Mouse (Mus musculus) left cerebral cortex, postnatal 14 days (tissue): ENCODE measurements at regions not wholly inside any gene's neighbourhood (a gene's known extent, or its start where the extent isn't known, plus 50 kb on each side); places are given as distances from the start of the nearest gene placed in this dataset.

Source experiments
- DNase-seq, 2 experiments: peaks; one replicate each; pipeline ENCODE4 v3.0.0; 2021 to 2022; ENCODE audit warnings: low spot score in 2 of 2, mixed read lengths in 1 of 2
- intact Hi-C: fragments of 180-260 bp; cut with DNase I; formaldehyde crosslinking; loops from one replicate; pipeline ENCODE4 v1.15.1; 2025

DNA sequence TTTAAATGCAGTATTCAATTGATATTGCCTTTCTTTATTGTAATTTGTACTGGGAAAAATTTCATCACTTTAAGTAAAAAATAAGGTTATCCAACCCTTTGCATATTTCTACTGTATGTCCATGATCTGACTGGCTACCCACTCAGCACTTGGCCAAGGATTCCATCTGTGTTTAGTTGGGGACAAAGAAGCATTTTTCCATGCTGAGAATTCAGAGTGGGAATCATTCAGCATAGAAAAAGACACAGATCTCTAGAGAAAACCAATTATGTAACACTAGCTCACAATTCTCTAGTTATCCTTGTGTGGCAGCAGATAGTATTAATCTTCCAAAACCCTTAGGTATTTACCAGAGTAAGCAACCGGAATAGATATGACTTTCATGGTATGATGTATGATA, 213.5 kb upstream of the Ctso start:
- intact Hi-C loops = no loop called here
- DNase-seq = no peak

DNA sequence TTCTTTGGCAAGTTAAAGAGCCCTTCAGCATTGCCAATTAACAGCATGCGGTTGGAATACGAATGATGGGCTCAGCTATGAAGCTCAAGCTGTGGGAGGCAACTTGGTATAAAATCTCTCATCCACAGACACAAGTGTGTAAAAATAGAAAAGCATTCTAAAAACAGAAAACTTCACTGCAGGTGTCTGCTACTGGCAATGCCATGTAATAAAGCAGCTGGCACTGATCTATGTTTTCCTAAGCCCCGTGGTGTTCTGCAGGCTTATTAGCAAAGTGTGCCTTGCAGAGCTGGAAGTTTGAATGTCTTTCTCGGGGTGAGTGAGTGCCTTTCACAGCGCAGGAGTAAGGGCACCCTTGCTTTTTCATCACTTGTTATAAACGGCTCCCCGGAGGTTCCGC, 196.9 kb upstream of the Ctso start:
- intact Hi-C loops = no loop called here
- DNase-seq = peak; percentile 25 to 62

DNA sequence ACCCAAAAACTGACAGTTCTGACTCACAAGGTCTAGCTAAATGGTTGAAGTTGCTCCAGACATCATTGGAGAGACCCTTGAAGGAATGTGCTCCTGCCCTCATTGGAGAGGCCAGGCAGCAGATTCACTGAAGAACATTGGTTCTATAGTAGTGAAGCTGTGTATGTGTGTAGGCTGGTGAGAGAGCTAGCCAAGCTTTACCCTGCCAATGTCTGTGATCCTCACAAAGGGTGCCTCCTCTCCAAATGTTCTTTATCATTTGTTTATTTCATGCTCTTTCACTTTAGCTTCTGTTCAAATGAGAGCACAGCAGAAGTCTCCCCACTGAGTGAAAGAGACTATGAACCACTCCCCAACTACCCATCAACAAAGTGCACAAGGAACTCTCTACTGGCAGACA, 195.6 kb upstream of the Ctso start:
- DNase-seq = no peak
- intact Hi-C loops = no loop called here

DNA sequence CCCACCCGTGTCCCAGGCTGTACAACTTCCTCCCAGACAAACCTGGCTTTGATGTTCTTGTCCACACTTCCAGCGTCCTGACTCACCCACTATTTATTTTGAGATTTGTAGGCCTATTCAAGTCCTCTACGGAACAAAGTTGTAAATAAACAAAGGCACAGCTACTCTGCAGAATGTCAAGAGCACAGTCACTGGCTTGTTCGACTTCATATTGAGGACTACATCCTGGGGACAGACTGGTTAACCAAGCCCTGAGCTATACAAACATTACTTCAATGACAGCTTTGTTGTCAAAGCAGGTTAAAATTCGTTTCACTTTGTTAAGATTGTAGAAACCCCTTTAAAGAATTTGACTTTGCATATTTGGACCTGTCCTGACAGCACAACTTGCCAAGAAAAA, 190.3 kb upstream of the Ctso start:
- no peak for DNase-seq
- intact Hi-C loops = no loop called here

DNA sequence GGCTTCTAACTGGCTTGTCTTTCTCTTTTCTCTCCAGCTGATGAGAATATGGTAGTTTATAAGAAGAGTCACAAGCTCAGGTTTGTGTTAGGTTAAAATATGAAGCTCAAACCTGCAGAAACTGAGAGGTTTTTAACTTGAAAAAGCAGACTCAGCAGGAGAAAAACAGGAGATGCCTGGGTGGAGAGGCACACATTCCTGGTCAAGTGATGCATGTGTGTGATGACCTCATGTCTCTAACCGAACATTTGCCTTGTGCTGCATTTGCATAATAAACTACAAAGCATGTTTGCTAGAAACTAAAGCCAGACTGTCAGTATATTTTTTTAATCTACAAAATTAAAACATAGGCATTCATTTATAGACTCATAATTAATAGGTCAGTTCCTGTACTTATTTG, 182.2 kb upstream of the Ctso start:
- no peak for DNase-seq
- intact Hi-C loops = no loop called here

DNA sequence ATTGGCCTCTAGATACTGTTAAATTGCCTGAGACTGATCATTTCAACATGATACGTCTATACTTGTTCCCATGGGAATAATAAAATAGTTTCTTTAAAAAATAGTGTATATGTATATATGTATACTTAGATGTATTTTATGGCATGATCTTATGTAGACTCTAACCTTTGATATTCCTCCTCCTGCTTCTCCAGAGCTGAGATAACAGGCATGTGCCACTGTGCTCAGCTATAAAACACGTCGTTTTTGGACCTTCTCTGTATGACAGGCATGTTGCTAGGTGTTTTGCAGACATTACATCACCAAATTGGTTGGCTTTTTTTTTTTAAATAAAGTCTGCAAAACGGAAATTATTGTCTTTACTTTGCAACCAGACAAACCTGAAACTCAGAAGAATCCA, 179.4 kb upstream of the Ctso start:
- intact Hi-C loops = no loop called here
- DNase-seq = no peak

DNA sequence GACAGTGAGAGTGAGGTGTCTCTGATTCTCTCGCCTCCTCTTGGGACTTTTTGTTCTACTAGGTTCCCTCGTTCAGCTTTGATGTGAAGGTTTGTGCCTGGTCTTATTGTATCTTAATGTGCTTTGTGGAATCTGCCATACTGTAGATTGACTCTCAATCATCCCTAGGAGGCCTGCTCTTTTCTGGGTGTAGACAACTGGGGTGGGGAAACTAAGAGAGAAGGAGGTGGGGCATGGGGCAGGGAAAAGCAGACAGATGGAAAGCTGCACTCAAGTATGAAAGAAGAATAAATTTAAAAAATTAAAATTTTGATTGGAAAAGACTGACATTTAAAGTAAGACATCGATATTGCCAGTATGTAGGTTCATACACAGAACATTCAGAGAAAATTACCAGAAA, 172.0 kb upstream of the Ctso start:
- intact Hi-C loops = no loop called here
- DNase-seq = no peak

DNA sequence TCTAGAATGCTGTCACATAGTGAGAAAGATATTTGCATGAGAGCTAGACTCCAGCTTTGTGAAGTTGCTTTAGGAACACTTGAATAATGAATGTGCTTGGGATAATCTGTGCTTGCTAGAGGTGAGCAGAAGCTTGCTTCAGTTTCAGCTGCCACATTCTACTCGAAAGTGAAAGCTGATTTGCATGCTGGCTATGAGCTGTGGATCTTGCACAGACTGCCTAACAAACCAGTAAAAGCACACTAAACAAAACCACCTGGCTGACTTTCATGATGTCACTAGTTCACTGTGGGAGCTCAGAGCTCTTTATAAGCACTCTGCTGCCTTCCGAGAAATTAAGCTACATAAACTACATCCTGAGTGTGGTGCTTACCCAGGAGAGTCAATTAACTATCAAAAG, 171.5 kb upstream of the Ctso start:
- intact Hi-C loops = no loop called here
- DNase-seq = peak; percentile 5 to 15

DNA sequence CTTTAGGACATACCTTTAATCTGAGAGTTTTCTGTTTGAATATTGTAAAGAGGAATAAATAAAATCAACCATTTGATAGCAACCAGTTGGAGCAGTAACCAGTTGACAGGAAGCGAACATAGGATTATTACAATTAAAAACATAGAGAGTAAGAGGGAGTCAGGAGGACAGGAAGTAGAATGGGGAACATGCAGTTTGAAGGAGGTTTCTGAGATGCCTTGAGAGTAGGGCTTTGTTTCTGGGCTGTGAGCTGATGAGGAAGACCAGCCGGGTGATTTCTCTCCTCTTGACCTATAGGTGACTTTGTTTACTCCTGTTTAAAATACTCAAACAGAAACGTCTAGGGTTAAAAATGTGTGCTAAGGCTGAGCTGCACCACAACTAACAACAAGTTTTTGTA, 160.6 kb upstream of the Ctso start:
- intact Hi-C loops = no loop called here
- no peak for DNase-seq

DNA sequence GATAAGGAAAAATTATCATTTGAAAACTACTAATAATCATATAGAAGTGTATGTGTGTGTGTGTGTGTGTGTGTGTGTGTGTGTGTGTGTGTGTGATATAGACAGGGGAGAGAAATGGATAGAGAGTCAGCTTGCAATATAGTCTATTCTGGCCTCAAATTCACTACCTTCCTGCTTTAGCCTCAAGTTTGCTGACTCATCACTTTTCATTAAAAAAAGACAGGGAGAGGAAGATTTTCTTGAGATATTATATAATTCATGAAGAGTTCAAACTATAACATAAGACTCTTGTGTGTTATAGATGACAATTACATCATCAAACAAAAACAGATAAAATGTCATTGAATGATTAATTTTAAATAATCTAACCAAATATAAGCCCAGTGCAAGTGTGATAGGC, 159.4 kb upstream of the Ctso start:
- intact Hi-C loops = no loop called here
- DNase-seq = no peak

DNA sequence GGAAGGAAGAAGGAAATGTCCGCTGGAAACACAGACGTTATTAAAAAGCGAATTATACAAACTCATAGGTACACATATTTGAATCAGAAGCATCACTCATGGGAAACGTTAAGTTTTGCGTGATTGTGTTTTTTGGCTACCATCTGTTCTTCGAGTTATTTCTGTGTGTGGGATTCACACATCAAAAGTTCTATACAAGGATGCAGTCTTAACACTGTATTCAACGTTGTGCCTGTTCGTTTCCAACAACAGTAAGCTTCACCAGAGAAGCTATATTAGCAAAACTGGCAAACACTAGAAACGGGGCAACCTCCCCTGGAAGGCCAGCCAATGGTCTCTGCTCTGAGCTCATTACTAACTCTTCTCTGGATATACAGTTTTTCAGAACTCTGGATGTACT, 150.3 kb upstream of the Ctso start:
- intact Hi-C loops = loop anchor here (5.0 to 10.0 kb wide), 3 partner anchors 745 to 1697 kb away; partner anchors contain the start of genes Gria2 and Pdgfc

DNA sequence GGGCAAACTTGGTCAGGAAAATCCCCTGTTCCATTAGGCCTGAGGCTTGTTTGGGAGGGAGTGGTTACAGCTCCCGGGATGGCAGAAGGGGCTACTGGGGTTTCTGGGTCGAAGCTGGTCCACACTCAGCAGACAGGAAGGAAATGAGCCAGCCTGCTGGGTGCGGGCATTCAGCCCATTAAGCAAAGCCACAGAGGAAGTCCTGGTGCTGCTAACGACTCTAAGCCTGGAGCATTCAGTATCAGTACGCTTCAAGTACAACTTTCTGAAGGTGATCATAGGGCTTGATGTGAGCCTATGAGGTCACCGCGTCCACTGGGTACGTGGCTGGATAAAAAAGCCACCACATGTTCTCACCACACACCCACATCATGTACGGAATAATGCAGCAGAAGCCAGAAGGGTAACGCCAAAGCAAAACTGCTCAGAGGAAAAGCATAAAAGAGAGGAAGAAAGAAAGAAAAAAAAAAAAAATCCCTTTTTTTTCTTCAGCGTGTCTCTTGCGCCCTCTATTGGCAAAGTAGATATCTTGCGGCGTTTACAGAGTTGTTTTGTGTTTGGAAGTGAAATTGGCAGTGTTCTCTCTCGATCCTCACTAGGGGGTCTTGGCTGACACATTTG, 149.4 kb upstream of the Ctso start:
- DNase-seq = peak; percentile 49 to 52
- intact Hi-C loops = loop anchor here (1.0 to 10.0 kb wide), 4 partner anchors 746 to 1698 kb away; partner anchors contain the start of genes Gria2 and Pdgfc

More for the DNA sequence above, 150.3 kb upstream of the Ctso start:
- no peak for DNase-seq

DNA sequence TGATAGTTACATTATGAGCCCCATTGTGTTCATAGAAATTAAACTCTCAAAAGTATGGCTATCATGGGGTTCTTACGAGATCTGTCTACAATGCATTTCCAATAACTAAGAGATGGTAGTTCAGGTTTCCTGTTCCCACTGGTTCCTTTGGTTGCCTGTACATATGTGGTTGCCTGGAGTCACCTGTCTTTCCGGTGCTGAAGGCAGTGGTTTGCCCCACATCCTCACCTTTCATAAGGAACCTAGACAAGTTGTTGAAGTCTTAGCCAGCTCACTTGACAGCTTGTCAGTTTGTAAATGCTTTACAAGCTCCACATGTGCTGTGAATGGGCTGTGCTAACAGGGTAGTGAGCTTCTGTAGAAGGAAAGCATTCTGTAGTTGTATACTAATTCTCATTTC, 143.5 kb upstream of the Ctso start:
- intact Hi-C loops = loop anchor here (5.0 to 10.0 kb wide), 3 partner anchors 133 to 1704 kb away; partner anchors contain the start of gene Gria2
- DNase-seq = no peak

DNA sequence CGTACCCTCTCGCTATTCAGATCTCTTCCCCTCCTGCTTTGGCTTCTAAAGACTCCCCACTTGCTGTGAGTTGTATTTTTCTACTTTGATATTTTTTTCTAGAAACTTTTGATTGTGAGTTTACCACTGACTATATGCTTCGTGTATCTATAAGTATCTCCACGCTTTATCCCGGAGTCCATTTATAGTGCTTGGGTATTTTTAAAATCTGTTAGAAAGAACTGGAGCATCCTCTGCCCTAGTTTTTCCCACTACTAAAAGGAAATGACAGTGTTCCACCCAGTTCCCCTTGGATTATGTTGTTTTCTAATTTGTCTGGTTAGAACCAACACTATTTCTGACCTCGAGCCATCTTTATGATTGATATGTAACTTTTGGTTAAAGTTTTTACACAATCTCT, 142.7 kb upstream of the Ctso start:
- intact Hi-C loops = loop anchor here (5.0 to 10.0 kb wide), 3 partner anchors 133 to 1705 kb away; partner anchors contain the start of gene Gria2
- DNase-seq = no peak

DNA sequence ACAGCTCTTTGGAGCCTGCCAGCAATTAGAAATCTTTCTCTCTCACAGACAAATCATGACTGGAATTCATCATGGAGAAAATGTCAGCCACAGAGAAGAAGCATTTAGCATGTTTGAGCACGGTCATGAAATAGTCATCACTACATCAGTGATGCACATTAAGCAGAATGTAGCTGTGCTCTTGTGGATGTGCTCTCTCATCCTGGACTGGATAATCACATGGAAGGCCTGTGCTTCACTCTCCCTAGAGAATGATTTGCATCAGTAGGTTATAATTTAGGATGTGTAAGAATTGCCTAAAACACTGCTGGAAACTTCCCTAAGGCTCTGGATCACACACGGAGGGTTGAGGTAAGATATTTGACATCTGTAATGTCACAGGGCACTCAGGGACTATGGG, 130.3 kb upstream of the Ctso start:
- intact Hi-C loops = no loop called here
- DNase-seq = peak in 1 of 2 experiments; percentile 6

DNA sequence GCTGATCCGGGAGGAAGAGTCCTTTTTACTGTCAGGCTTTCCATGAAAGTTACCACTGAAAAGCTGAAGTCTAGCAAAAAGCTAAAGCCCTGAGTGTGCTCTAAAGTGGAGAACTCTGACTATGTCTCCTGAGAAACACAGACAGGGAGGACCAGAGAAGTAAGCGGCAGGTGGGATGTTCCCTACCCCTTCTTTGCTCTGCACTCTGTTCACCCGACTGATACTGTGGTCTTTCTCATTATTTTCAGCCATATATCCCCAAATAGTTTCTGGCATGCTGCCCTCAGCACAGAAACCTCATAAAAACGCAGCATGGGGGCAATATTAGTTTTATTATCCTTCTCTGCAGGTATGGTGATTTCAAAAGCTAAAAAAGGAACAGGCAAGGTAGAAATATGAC, 126.7 kb upstream of the Ctso start:
- DNase-seq = no peak
- intact Hi-C loops = no loop called here

DNA sequence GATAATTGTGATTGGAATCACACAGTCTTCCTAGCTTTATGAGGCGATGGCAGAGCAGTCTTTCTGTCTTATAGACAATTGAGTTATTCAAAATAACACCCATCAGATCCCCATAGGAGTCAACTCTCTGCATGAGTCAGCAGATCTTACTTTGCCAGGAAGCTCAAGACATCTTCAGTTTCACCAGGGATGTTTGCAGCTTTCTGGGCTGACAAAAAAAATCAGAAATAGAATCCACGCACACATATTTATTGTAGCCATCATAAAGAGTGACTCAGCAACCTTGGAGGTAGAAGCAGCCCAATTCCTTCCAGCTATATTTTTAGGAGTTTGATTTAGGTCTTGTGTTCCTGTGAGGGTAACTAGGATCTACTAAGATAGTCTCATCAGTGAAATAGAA, 122.8 kb upstream of the Ctso start:
- peak in 1 of 2 experiments; percentile 37 for DNase-seq
- intact Hi-C loops = no loop called here

DNA sequence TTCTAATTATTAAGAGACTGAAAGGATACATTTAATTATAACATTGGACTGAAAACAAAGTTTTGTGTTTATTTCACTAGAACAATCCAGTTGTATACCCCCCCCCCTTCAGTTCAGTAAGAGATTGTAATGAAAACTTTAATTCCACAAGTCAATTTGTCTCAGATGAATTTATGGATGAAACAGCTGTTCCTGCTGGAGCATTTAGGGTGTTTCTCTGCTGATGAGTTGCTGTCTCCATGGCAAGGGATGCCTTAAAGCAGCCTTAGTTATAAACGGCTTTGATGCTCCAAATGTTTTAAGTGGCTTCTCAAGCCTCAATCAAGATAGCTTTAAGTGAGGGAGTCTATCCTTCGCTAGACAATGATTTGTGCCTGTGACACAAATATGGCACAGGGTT, 112.1 kb upstream of the Ctso start:
- intact Hi-C loops = no loop called here
- peak in 1 of 2 experiments; percentile 13 for DNase-seq

DNA sequence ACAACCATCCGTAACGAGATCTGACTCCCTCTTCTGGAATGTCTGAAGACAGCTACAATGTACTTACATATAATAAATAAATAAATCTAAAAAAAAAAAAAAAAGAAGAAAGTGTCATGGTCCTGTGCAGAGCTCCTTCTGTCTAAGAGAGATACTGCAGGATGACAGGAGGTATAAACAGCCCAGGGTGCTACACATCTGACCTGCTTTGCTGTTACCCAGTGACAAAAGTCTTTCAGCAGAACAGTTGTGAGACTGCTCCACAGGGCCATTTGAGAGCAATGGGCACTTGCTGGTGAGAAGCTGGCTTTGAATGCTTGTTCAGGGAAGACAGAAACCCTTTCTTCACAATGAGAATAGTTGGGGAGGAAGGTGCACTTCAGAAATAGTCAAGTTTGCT, 102.9 kb upstream of the Ctso start:
- DNase-seq = no peak
- intact Hi-C loops = no loop called here

DNA sequence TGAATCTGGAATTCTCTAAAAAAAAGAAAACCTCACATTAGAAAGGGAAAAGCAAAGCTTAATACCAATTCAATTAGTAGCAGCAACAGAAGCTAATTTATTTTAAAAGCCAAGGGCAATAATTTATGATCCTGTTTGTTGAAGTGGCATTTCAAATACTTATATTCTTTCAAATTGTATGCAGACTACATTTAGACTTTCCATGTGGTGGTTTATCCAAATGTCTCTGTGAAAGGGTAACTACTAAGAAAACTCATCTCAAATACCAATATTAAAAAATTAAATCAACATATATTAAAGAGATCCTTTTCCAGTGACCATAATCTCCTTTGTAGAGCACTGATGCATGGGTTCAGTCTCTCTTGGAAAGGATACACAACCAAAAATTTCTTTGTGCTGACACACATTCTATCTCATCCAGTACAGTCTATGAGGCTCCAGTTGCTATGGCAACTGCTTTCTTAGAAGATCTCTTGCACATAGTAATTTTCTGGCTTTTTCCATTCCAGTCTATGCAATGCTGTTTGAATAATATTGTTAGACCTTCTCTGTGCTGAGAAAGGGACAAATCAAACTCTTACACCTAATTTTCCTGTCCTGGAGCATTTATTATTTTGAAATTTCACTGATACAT, 102.3 kb upstream of the Ctso start:
- intact Hi-C loops = no loop called here
- DNase-seq = peak; percentile 58 to 91

DNA sequence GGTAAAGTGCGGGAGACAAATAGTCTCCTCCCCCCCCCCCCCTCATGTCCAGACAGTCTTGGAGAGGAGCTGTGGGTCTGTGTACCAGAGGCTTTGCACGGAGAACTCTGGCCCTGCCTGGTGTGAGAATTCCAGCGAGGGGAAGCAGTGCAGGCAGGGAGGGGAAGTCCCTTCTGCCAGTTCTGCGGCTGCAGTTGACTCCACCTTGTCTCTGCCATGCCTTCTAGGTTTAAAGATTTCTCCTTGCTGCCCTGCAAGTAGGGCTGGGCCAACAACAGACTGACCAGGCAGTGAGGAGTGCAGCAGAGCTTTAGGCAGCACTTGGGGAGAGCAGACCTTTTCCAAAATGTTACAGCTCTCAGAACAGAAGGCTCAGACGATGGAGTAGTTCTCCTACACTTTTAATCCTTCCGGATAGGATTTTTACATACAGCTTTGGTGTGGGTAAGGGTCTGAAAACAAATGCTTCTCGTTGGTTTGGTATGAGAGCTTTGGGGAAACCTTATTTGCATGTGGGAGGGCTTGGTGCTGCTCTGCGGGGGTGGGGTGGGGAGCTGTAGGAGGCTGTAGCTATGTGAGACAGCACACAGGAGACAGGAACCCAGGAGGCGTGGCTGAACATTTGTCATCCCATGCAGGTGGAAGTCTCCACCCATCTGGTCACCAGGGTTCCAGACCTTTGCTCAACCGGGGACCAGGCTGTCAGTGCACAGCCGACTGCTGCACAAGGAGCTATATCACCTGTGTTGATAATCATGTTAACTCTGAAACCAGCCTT, 96.8 kb upstream of the Ctso start:
- DNase-seq = no peak
- intact Hi-C loops = no loop called here
